Mouse (Mus musculus) megakaryocyte, embryonic 14.5 days (primary cell): ENCODE measurements around the gene Klc4.

Experiments
- FLI1 ChIP-seq: IDR thresholded peaks from 2 replicates; pipeline ENCODE4 v1.6.1; 2012; ENCODE audit warnings: low read length, inconsistent platforms, mixed read lengths
- GATA1 ChIP-seq: IDR thresholded peaks from 3 replicates; pipeline ENCODE4 v1.6.1; 2012; ENCODE audit warnings: mixed read lengths, low read length, inconsistent platforms, borderline replicate concordance

DNA sequence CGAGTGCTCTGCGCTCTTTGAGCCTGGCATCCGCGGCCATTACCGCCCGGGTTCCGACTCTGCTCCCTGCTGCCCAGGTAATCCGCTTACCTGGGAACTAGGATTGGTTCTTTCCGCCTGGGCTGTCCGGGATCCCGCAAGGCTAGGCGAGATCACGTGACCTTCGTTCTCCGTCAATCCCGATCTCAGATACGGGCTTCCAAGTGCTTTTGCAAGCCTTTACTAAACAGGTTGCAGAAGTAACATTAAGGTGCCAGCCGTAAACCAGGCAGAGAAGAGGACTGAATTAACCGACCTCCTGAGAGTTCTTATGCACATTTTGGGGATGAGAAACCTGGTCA lies 470 bp upstream of the Klc4 start:
- TF ChIP-seq GATA1 = no peak
- no peak for TF ChIP-seq FLI1
